Mouse (Mus musculus): Measurements from ENCODE around the gene Serpina3a.

DNA sequence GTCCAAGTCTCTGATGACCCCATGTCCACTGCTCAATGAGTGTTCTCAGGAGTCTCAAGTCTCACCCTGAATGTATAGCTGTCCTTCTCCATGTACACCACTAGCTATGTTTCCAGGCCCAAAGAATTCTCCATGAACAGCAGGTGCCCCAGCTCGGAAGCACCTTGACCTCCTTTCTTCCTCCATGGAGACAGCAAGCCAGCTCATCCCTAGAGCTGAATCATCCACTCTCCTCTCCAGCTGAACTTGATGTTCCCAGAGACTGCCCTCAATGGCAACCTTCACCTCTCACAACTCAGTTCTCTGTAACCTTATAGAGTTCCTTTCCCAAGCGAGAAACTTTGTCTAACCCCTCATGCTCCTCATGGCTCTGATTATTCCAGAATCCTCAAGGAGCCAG, 33.0 kb downstream of the Serpina3a start:
- TF ChIP-seq CTCF (IDR thresholded peaks at IDR 0.05; ENCODE audit: borderline replicate concordance, control insufficient read depth, extremely low read depth, insufficient read depth, low read length, poor library complexity): no peak
- no peak for TF ChIP-seq POLR2A (IDR thresholded peaks at IDR 0.05; ENCODE audit: control insufficient read depth, extremely low read depth, insufficient read depth, low read length, poor library complexity)
